Mouse (Mus musculus) ovary, postnatal 36 days (tissue): ENCODE results near the gene Plod2.

Source experiments
- DNase-seq: peaks from one replicate; pipeline ENCODE4 v3.0.0; 2022; ENCODE audit warnings: low spot score, mixed read lengths

Plod2 gene

DNA sequence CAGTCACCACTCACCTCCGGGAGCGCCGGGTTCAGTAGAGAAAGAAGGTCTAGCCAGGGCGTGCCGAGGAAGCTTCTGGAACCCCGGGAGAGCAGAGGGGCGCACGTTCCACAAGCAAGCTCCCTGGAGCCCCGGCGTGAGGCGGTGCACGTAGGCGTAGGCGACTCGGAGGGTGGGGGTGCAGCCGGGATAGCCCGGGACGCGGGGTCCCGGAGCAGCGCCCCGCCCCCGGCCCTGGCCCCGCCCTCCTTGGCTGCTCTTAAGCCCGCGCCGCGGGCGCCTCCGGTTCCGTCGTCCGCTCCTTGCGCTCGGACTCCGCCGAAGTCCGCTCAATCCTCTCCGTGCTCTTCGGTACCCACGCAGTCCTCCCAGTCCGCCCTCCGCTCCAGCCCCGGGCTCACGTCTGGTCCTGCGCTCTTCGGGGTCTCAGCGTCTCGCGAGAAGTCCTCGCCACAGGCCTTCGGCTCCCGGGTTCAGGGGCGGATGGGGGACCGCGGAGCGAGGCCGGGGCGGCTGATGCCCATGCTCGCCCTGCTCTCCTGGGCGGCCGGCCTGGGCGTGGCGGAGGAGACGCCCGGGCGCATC lies at the start of gene Plod2:
Gene Plod2, plus strand, starts transcription at position 247 of the 585 bp plus-strand sequence.
- peak; percentile 87 for DNase-seq

DNA sequence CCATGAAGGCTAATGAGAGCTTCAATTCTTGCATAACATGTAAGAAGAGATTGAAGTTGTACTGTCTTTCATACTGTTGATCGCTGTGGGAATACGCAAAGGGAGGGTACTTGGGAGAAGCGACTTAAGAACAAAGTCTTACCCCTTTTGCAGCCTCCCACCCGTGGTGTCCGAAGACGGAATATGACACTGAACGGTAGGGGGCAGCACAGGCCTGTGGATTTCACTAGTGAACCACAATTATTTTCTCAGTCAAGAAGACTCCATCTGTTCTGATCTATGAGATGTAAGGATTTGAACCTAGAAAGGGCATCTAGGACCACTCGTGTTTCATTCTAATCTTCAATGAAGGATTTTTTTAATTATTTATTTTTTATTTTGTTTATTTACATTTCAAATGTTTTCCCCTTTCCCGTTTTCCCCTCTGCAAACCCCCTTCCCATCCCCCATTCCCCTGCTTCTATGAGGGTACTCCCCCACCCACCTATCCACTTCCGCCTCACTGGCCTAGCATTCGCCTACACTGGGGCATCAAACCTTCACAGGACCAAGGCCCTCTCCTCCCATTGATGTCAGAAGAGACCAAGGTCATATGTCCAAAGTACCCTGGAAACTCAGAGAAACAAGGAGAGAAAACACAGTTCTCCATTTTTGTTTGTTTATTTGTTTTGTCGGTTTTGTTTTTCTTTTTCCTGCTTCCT lies 42.2 kb upstream of the Plod2 start:
- peak; percentile 84 for DNase-seq

DNA sequence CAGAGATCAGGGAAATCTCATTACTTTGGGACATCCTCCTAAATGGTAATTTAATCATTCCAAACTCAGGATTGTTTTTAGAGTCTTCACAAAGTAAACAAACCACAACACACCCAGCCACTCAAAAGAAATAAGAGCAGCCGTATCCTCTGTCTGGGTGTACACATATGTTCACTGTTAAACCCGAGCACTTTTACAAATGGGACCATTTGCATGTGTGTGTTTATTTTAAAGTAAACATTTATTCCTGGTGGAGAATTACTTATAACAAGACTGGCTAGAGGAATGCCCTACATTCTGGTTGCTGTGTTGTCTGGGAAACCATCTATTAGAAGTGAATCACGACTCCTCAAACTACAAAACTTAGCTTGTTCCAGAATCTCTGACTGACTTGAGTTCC lies 37.8 kb upstream of the Plod2 start:
- no peak for DNase-seq

DNA sequence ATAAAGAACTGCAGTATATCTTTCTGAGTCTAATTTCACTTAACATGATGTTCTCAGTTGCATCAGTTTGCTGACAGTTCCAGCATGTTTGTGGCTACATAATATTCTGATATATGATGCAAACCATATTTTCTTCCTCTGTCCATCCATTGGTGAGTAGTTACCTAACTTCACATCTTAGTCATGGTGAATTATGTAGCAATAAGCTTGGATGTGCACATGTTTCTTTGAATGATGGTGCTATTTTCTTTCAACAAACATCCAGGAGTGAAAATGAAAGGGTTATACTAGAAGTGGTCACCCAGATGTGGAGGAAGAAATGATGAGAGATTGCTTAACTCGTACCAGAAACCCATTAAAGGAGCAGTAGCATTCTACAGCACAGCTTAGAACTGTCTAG lies 37.1 kb upstream of the Plod2 start:
- DNase-seq = no peak

DNA sequence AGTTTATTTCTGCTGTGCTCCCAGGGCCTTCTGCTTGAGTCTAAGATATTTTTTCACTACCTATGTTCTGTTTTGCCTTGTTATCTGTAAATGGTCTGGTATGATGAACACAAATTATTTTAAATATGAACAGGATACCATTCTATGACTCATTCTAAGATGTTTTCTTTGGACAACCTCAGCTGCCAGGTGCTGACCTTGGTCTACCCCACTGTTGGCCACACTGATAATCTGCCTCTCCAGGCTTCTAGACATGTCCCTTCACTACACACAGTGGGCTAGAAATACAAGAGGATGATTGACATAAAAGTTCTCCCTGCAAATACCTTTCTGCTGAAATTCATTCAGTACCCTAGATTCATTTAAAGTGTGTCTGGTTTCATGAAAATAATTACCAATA lies 30.3 kb upstream of the Plod2 start:
- no peak for DNase-seq

DNA sequence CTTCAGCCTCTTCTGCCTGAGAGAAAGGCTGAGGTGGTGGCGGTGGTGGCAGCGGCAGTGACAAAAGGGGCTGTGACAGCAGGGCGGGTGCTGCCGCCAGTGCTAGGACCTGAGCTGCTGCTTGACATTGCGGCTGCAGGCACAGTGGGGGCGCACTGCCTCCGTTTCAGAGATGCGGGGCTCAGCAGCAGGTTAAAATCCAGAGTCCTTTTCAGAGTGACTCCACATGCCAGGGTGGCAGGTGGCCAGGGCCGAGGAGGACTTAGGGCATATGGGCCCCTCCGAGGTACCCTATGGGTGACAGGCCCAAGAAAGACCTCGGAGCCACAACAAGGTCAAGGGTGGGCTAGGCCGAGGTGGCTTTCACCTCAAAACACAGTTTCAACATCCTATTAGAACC lies 25.0 kb upstream of the Plod2 start:
- DNase-seq = no peak

DNA sequence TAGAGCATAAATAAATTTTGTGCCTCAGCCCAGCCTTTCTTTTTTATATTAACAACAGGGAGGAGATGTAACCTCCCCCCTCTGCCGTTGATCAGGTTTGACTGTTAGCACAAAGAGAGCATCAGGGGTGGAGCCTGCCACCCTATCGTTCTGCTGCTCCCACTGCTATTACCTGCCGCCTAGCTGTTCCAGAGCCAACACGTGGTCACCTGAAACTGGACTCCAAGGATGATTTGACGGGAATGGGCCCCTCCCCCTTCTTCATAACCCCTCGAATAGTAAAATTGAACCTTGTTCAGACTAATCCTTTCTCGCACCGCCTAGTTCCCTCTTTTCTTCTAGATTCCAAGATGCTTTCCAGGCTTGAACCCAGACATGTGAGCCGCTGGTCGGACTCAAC lies 21.3 kb upstream of the Plod2 start:
- no peak for DNase-seq

DNA sequence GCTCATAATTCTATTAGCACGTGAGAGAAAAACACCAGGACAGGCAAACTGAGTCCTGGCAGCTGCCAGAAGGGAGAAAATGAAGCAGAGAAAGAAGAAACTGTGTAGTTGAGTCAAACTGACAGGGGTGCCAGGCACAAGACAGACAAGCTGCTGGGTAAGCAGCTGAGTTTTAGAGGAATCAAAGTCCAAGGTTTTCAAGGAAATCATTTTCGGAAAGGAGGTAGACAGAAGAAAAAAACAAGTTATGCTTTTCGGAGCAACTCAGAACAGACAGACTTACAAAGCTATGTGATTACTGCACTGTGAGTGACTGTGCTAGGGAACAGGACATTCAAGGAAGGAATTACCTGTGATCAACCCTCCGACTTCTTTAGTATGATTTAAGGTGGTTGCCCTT lies 17.5 kb upstream of the Plod2 start:
- no peak for DNase-seq

DNA sequence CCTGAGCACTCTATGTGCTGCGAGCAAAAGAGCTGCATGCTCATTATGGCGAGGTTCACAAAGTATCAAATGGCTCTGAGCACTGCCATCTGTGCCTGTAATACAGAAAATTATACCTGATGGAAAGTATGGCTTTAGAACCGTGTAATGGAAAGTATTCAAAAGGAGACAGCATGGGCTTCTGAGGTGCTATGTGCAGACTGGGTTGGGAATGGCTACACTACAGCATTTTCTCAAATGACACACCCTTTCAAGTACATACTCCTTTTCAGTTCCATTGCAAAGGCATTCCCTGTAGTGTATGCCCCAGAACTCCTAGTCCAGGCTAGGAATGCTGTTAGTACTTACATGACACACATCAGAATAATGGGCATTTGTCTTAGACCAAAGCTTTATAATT lies 12.0 kb upstream of the Plod2 start:
- DNase-seq = no peak

DNA sequence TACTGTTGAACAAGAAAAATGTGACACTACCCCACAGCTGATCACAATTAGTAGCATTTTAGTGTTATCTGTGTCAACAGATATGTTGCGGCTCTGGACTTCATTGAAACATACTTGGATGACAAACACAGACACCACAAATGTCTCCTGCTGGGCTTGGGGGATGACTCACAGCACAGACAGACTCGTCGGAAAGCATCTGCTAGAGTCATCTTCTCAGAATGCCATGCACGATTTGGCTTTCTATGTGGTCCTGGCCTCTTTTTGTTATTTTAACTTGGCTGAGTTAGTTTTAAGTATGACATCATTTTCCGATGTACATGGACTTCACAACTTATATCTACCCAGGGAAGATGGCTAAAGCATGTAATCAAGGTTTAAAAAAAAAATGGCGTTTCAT lies 4.3 kb upstream of the Plod2 start:
- no peak for DNase-seq

DNA sequence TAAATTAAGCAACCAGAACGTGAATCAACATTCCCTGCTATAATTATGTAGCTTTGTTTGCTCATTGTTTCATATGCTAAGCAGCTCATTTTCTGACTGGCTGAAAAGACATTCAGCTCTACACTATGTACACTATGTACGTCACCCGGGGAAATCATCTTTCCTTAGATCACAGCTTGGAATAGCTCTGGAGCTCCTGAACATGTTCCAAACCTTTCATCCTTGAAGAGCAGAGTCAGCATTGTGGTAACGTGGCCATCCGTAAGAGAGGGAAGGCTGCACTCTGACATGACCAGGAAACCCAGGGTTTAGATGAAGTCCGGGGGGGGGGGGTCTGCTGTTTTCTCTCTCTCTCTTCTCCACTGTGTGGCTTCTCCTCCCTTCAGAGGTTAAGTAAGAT lies 3.8 kb upstream of the Plod2 start:
- DNase-seq = no peak

DNA sequence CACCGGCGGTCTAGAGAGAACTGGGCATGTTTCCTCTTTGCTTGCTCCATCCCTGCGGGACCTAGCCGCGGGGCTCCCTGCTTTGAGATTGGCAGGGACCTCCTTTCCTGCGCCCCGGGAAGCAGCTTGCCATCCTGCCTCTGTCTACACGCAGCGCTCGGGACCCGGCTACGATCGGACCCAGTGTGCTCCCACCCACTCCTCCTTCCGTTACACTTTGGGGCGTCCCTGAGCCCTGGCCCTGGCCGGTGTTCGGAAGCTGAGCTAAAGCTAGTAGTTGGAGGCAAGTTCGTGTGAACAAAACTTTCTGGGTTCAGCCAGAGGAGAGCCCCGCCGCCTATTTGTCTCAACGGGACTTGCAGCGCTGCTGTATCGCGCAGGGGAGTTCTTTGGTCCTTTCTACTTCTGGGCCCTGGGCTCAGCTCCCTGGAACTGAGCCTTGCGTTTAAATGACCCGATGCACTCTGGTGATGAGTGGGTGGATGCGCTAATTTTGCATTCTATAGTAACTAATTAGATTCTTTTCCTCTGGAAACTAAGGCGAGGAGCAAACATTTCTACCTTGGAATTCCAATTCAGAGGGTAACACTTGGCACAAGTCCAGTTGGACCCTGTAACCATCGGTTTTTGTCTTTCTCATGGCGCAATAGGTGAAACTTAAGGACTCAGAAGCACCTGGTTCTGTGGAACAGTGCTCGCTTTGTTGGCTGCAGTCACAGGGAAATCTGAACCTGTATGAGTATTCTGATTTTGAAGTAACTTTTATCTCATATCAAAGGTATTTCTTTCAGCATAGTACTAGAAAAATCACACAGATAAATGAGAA lies 781 bp downstream of the Plod2 start:
- DNase-seq = peak; percentile 58

DNA sequence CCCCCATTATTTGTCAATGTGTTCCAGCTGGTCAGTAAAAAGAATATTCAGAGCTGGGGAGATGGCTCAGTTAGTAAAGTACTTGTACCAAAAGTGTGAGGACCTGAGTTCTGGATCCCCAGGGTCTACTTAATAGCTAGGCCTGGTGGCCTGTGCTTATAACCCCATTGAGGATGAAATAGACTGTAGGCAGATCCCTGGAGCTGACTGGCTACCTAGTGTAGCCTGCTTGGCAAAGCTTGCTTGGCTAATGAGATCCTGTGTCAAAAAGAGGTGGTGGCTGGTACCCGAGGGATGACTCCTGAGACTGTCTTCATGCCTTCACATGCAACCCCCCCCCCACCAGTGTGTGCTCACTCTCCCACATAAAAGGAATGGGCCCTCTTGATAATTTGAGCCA lies 2.1 kb downstream of the Plod2 start:
- DNase-seq = no peak

DNA sequence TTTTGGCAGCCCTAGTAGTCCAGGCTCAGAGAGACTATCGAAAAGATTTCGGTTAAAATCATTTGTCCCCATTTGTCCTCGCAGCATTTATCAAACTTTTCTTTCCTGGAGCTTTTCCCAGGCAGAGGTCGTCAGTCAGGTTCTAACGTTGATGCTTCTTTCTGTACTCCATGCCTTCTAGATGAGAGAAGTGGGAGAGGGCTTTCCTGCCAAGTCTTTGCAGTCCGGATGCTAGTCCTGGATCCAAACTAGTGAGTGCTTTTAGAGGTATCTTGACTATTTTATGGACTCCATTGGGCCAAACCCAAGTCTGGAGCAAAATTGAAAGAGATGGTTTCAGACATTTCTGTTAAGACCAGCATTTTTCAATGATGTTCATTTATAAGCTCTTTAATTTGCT lies 3.0 kb downstream of the Plod2 start:
- no peak for DNase-seq

DNA sequence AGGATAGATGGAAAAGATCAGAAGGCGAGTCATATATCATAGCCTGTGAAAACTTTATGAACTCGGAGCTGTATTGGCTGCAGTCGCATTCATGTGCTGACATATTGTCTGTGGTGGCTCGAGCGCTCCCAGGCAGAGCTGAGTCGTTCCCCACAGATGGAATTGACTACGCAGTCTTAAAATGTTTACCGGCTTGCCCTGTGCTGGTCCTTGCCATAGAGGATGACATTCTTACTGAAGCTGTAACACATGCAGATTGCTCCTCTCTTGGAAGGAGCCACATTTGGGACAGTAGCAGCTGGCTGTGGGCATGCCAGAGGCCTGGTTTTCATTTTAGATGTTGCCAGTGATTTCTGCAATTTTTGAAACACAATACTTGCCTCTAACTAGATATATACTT lies 4.4 kb downstream of the Plod2 start:
- no peak for DNase-seq

DNA sequence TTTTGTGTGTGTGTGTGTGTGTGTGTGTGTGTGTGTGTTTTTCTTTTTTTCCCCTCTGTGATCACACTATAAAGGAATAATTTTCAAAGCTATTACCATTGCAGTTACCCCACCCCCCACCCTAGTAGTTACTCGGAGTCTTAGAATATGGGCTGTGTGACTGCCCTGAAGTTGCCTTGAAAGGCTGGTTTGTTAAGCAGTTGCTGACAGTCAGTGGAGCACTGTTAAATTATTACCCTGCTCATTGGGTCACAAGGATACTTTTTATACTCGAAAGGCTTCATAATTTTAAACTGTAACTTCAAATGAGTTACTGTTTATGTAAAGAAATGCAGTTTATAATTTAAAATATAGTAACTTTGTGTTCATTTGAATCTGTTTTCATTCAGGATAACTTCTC lies 5.1 kb downstream of the Plod2 start:
- no peak for DNase-seq

DNA sequence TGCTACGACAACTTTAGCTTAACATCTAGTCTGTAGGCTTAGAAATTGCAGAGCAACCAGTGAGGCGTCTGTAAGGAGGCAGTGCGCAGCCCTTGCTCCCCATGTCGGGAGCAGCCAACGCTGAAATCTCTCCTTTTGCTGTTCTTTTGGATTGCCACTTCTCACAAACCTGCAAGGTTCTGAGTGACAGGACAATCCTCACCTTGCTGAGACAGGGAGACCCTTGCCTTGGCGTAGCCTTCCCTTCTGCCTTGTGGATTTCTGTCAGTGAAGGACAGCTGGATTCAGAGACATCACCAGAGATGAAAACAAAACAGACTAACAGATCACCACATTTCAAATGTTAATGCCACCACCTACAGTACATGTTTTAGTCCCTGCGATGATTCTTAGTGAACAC lies 5.8 kb downstream of the Plod2 start:
- no peak for DNase-seq

DNA sequence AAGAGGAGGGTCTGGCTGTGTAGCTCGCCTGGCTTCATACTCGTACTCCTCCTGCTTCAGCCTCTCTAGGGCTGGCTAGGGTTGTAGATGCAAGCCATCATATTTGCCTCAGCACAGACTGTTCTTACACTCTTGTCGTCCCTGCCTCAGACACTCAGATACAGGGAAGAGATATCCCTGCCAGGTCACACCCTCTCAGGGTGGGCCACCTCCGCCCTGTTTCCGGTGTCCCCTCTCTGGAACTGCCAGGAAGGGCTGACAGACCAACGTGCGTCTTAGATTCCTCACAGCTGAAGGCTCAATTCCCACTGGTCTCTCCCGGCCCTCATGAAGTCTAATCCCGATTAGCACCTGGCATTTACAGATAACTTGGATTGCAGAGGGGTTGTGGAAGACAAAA lies 6.6 kb downstream of the Plod2 start:
- DNase-seq = no peak

DNA sequence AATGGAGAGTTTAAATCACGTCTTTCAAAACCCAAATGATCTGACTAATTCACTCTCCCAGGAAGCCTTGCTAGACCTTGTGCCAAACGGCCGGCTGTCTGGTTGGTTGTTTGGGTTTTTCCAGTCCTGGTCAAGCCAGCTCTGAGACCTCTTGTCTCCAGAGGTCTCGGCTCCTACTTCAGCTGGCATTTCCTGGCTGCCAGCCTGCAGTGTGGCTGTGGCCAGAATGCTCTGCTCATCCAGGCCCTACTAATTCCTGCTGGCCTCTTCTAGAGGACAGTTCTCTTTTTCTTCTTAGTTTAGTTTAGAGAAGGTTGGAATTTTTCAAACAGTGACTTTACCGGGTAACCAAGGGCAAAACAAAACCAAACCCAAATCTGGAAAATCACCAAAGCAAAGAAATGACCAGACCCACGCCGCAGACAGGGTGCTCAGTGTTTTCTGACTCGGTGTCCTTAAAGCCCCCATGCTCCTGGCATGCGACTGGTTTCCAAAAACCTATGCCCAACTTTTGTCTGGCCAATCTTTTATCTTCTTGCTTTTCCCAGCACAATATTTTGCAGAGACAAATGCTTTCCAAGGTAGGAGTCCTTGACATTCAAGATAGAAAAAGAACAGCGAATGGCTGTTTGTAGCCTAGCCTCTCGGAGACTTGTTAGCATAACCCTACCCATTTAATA lies 7.9 kb downstream of the Plod2 start:
- DNase-seq = peak; percentile 55

DNA sequence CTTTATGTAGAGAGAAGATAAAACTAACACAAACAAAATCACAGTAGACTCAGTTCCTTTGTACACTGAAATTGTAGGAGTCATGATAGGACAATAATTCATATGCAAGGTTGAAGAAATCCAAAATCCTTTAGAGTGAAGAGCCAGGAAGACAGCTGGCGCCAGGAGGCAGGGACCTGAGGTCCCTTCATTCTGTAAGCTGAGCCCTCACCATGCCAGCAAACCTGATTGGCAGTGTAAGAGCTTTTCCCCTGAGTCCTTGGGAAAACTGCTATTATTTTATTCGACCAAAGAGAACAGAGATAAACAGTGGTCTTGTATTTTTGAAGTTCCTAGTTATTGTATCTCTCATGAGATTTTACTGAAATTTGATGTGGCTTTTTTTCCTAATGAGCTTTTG lies 9.0 kb downstream of the Plod2 start:
- DNase-seq = no peak

DNA sequence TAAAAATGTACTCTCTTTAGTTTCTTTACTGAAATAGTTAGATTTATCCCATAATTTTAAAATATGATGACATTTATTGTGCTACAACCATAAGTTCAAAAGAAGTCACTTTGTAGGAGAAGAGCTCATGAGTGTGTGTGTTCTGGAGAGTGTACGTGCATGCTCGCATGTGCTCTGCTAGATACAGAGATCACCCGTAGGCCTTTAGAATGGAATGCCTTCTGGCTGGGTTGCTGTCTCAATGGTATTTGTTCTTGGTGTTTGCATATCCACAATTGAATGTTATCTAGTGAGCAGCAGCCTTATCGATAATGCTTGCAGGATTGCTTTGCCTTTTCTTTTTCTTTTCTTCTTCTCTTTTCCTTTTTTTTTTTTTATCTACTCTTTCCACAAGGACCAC lies 9.6 kb downstream of the Plod2 start:
- DNase-seq = no peak

DNA sequence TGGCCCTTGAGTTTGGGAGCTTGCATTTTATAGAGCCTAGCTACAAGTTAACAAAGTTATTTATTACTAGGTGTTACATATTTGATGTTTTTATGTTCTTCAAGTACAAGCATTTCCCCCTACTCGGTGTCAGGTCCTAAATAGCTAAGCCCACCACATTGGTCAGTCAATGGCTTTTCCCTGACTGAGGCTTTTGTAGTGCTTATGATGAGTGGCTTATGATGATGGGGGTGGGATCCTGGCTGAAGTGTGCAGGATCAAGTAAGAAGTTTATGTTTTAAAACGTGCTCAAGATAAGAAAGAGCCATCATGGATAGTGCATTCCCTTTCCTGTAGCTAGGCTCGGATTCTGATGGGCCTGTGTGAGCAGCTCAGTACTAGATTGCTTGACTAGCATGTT lies 10.7 kb downstream of the Plod2 start:
- DNase-seq = no peak
